Mouse (Mus musculus) lung, embryonic 15.5 days (tissue): ENCODE measurements around the gene Slc47a1. TPM values are rescaled to one million over a fixed set of nuclear protein-coding genes. Genes with fewer than 3 reads are reported as not detected.
A peak's percentile ranks its signal among the peaks of the same experiment; 100 is the strongest.

ENCODE experiments used
- ATAC-seq: fragments of 200-750 bp; cut with Nextera tagmentation; 2 replicates; pipeline ENCODE4 v1.8.0; 2017; ENCODE audit warnings: moderate number of reproducible peaks, borderline replicate concordance; ENCODE audit not compliant: low FRiP score, low TSS enrichment; ENCODE audit errors: extremely low read depth
- H3K27ac ChIP-seq: fragments of 300-500 bp; sonication (generic); 2 replicates; pipeline ENCODE4 v1.5.1; 2015; ENCODE audit warnings: moderate library complexity, mild to moderate bottlenecking, inconsistent platforms
- H3K27me3 ChIP-seq: fragments of 300-500 bp; sonication (generic); 2 replicates; pipeline ENCODE4 v1.6.1; 2015; ENCODE audit warnings: inconsistent platforms
- H3K36me3 ChIP-seq: fragments of 300-500 bp; sonication (generic); 2 replicates; pipeline ENCODE4 v1.6.1; 2015; ENCODE audit warnings: inconsistent platforms
- H3K4me1 ChIP-seq: fragments of 300-500 bp; sonication (generic); 2 replicates; pipeline ENCODE4 v1.6.1; 2015; ENCODE audit warnings: inconsistent platforms
- H3K4me2 ChIP-seq: fragments of 300-500 bp; sonication (generic); 2 replicates; pipeline ENCODE4 v1.6.1; 2015; ENCODE audit warnings: inconsistent platforms, mild to moderate bottlenecking, moderate library complexity
- H3K4me3 ChIP-seq: fragments of 300-500 bp; sonication (generic); 2 replicates; pipeline ENCODE4 v1.5.1; 2015; ENCODE audit warnings: mild to moderate bottlenecking, inconsistent platforms
- H3K9ac ChIP-seq: fragments of 300-500 bp; sonication (generic); 2 replicates; pipeline ENCODE4 v1.6.1; 2015; ENCODE audit warnings: inconsistent platforms
- H3K9me3 ChIP-seq: fragments of 300-500 bp; sonication (generic); 2 replicates; pipeline ENCODE4 v1.6.1; 2016; ENCODE audit warnings: inconsistent platforms
- WGBS: fragments of 180-500 bp; shearing (Covaris S2); methylation state at CpG from one replicate; pipeline ENCODE4 v1.1.7; 2015; 5-methylcytosine and 5-hydroxymethylcytosine counted together
- polyA plus RNA-seq: library from polyadenylated mRNA; unstranded; fragments of >200 nt; fragmentation: Nextera tagmentation; extraction: Ambion mirVana; gene quantifications from 2 replicates; pipeline ENCODE4 v1.2.1, GENCODE M21; 2015

The Slc47a1 gene
- polyA plus RNA-seq, 1 experiment from 2014 or later, result 4.4 TPM

GRCm38 (mm10) chr11:61346133-61346532, 32.0 kb downstream of the Slc47a1 start:
- H3K4me2 ChIP-seq, result no peak overlapping the region
- WGBS, result 55% methylated on average over 8 of the region's 8 CpGs
- H3K9me3 ChIP-seq, result no peaks in the 10 kb centered on the region
- H3K27ac ChIP-seq, result no peak overlapping the region
- peaks cover 53% of the 10 kb centered on the region for H3K27me3 ChIP-seq
- no peaks in the 10 kb centered on the region for H3K36me3 ChIP-seq
- ATAC-seq, result no peak
- peaks cover 12% of the 10 kb centered on the region for H3K4me1 ChIP-seq
- H3K9ac ChIP-seq, result no peak overlapping the region
- no peak overlapping the region for H3K4me3 ChIP-seq

GRCm38 (mm10) chr11:61342505-61343420, 35.4 kb downstream of the Slc47a1 start, which contains the start of gene Slc47a2:
Slc47a2 (minus strand) TSS chr11:61342860.
- H3K9ac ChIP-seq, result peak within 1 kb of the TSS; percentile 8; the same call in 1 of the 2 replicates
- H3K4me2 ChIP-seq, result peak within 1 kb of the TSS; percentile 81
- WGBS, result 2% methylated on average over 61 of the region's 61 CpGs
- peak within 1 kb of the TSS; percentile 37 for H3K4me3 ChIP-seq
- peak; percentile 42; the same call in 1 of the 2 replicates for ATAC-seq
- H3K9me3 ChIP-seq, result no peaks in the 10 kb centered on the region
- no peaks in the 10 kb centered on the region for H3K36me3 ChIP-seq
- H3K27ac ChIP-seq, result no peak within 1 kb of the TSS
- H3K27me3 ChIP-seq, result peaks cover 47% of the 10 kb centered on the region
- peaks cover 12% of the 10 kb centered on the region for H3K4me1 ChIP-seq

GRCm38 (mm10) chr11:61341971-61342370, 36.2 kb downstream of the Slc47a1 start:
- Histone ChIP-seq H3K36me3 (no peaks in the 10 kb centered on the region), H3K9me3 (no peaks in the 10 kb centered on the region), H3K4me3 (peak overlapping the region; percentile 37), H3K4me2 (peak overlapping the region; percentile 81), H3K27me3 (peaks cover 41% of the 10 kb centered on the region), H3K27ac (no peak overlapping the region), H3K9ac (no peak overlapping the region), H3K4me1 (peaks cover 12% of the 10 kb centered on the region)
- ATAC-seq, result no peak
- 16% methylated on average over 10 of the region's 10 CpGs for WGBS

- Histone ChIP-seq H3K27me3 (peaks cover 41% of the 10 kb centered on the region), H3K4me2 (no peak overlapping the region), H3K27ac (no peak overlapping the region), H3K36me3 (no peaks in the 10 kb centered on the region), H3K9me3 (no peaks in the 10 kb centered on the region), H3K4me1 (peaks cover 12% of the 10 kb centered on the region), H3K9ac (no peak overlapping the region), H3K4me3 (no peak overlapping the region)
- no peak for ATAC-seq
- WGBS, result 80% methylated on average over 4 of the region's 4 CpGs
These were observed 36.9 kb downstream of the Slc47a1 start for GRCm38 (mm10) chr11:61341233-61341632.

GRCm38 (mm10) chr11:61340374-61340773, 37.8 kb downstream of the Slc47a1 start:
- 79% methylated on average over 4 of the region's 4 CpGs for WGBS
- no peaks in the 10 kb centered on the region for H3K36me3 ChIP-seq
- peaks cover 36% of the 10 kb centered on the region for H3K27me3 ChIP-seq
- no peak overlapping the region for H3K4me3 ChIP-seq
- no peak overlapping the region for H3K4me2 ChIP-seq
- no peaks in the 10 kb centered on the region for H3K9me3 ChIP-seq
- no peak for ATAC-seq
- H3K4me1 ChIP-seq, result peaks cover 12% of the 10 kb centered on the region
- H3K9ac ChIP-seq, result no peak overlapping the region
- H3K27ac ChIP-seq, result no peak overlapping the region

- 70% methylated on average over 10 of the region's 10 CpGs for WGBS
- Histone ChIP-seq H3K9ac (no peak overlapping the region), H3K4me1 (peaks cover 9% of the 10 kb centered on the region), H3K4me3 (no peak overlapping the region), H3K36me3 (no peaks in the 10 kb centered on the region), H3K27ac (no peak overlapping the region), H3K4me2 (no peak overlapping the region), H3K27me3 (peaks cover 15% of the 10 kb centered on the region), H3K9me3 (no peaks in the 10 kb centered on the region)
- no peak for ATAC-seq
These were observed 40.6 kb downstream of the Slc47a1 start for GRCm38 (mm10) chr11:61337586-61337985.

- 49% methylated on average over 10 of the region's 10 CpGs for WGBS
- H3K4me2 ChIP-seq, result no peak overlapping the region
- no peaks in the 10 kb centered on the region for H3K9me3 ChIP-seq
- no peaks in the 10 kb centered on the region for H3K36me3 ChIP-seq
- 0 out of 2 replicates have a peak, but pooled peaks cover 3% of the 10 kb centered on the region for H3K27me3 ChIP-seq
- H3K9ac ChIP-seq, result no peak overlapping the region
- ATAC-seq, result no peak
- no peak overlapping the region for H3K27ac ChIP-seq
- H3K4me3 ChIP-seq, result no peak overlapping the region
- H3K4me1 ChIP-seq, result no peaks in the 10 kb centered on the region
These were observed 57.0 kb downstream of the Slc47a1 start for GRCm38 (mm10) chr11:61320904-61321687.

- Histone ChIP-seq H3K9ac (no peak overlapping the region), H3K27me3 (0 out of 2 replicates have a peak, but pooled peaks cover 3% of the 10 kb centered on the region), H3K36me3 (no peaks in the 10 kb centered on the region), H3K4me2 (no peak overlapping the region), H3K4me3 (no peak overlapping the region), H3K9me3 (no peaks in the 10 kb centered on the region), H3K27ac (no peak overlapping the region), H3K4me1 (no peaks in the 10 kb centered on the region)
- ATAC-seq, result 0 out of 2 replicates have a peak, but pooled peaks have one; percentile 8
- 53% methylated on average over 3 of the region's 3 CpGs for WGBS
These were observed 58.1 kb downstream of the Slc47a1 start for GRCm38 (mm10) chr11:61319923-61320567.

GRCm38 (mm10) chr11:61319233-61319922, 58.8 kb downstream of the Slc47a1 start:
- H3K4me1 ChIP-seq, result no peaks in the 10 kb centered on the region
- no peak overlapping the region for H3K27ac ChIP-seq
- no peaks in the 10 kb centered on the region for H3K9me3 ChIP-seq
- H3K9ac ChIP-seq, result no peak overlapping the region
- no peak overlapping the region for H3K4me2 ChIP-seq
- H3K36me3 ChIP-seq, result no peaks in the 10 kb centered on the region
- no peak overlapping the region for H3K4me3 ChIP-seq
- WGBS, result 41% methylated on average over 12 of the region's 12 CpGs
- no peak for ATAC-seq
- H3K27me3 ChIP-seq, result 0 out of 2 replicates have a peak, but pooled peaks cover 3% of the 10 kb centered on the region

GRCm38 (mm10) chr11:61316864-61317263, 61.3 kb downstream of the Slc47a1 start:
- H3K4me2 ChIP-seq, result no peak overlapping the region
- no peaks in the 10 kb centered on the region for H3K9me3 ChIP-seq
- no peaks in the 10 kb centered on the region for H3K4me1 ChIP-seq
- no peak for ATAC-seq
- WGBS, result 32% methylated on average over 2 of the region's 2 CpGs
- 0 out of 2 replicates have a peak, but pooled peaks cover 3% of the 10 kb centered on the region for H3K27me3 ChIP-seq
- no peak overlapping the region for H3K9ac ChIP-seq
- H3K27ac ChIP-seq, result no peak overlapping the region
- H3K4me3 ChIP-seq, result no peak overlapping the region
- no peaks in the 10 kb centered on the region for H3K36me3 ChIP-seq

GRCm38 (mm10) chr11:61310321-61310720, 67.8 kb downstream of the Slc47a1 start:
- no peaks in the 10 kb centered on the region for H3K4me1 ChIP-seq
- H3K4me3 ChIP-seq, result no peak overlapping the region
- ATAC-seq, result no peak
- no peak overlapping the region for H3K9ac ChIP-seq
- H3K27ac ChIP-seq, result no peak overlapping the region
- no peak overlapping the region for H3K4me2 ChIP-seq
- H3K36me3 ChIP-seq, result no peaks in the 10 kb centered on the region
- H3K27me3 ChIP-seq, result no peaks in the 10 kb centered on the region
- H3K9me3 ChIP-seq, result no peaks in the 10 kb centered on the region
- WGBS, result 61% methylated on average over 7 of the region's 7 CpGs
